Mouse (Mus musculus): ENCODE data around the gene Rexo4. TPM values are rescaled to one million over a fixed set of nuclear protein-coding genes. Genes with fewer than 3 reads are reported as not detected.

Gene Rexo4
- polyA plus RNA-seq, 1 experiment from 2014 or later: 55.9 TPM

DNA sequence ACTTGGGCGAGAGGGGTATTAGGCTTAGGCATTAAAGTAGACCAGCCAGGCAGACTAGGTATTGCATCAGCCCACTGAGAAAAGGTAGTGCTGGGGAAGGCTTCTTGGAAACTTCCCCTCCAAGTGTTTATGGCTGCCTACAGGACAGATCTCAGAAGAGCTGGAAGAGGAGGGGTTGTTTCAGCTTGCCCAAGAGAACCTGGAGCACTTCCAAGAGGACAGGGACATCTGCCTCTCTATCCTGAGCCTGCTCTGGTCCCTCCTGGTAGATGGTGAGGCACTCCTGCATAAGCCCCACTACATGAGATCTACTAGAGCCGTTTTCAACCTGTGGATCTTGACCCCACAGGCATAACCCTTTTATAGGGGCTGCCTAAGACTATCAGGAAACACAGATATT lies 13.8 kb downstream of the Rexo4 start:
- no peak for DNase-seq (ENCODE audit: low spot score)

DNA sequence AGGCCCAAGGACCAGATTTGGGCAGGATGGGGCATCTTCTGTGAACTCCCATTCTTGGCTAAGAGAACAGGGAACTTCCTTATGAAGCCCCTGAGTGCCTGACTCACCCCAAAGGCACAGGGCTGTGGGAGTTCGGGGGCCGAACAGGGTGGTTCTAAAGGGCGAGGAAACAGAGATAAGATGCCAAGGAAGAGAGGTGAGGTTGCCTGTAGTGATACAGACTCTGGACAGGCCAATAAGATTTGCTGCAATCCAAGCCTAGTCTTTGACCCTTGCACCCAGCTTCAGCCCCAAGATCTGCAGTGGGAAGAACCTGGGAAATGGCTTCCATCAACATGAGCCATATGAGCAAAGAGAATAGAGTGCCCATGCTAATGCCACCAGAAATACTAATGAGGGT lies 20.9 kb downstream of the Rexo4 start:
- no peak for DNase-seq (ENCODE audit: low spot score)

DNA sequence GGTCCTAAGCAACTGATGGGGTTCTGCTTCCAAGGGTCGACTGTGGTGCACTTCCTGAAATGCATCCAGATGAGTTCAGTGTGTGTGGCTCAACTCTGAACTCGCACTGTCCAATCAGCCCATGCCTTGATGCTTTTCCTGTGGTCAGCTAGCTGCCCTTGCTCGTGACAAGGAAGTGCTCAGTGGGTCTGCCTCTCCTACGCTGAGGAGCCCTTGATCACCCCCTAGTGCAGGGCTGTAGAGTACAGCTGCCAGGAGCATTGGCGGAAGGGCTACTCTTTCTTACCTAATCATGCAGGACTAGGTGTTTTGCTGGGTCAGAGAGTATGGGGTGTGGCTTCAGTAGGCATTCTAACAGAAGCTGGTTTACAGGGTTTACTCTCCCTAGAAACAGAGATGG lies 22.6 kb downstream of the Rexo4 start:
- DNase-seq (ENCODE audit: low spot score): no peak

DNA sequence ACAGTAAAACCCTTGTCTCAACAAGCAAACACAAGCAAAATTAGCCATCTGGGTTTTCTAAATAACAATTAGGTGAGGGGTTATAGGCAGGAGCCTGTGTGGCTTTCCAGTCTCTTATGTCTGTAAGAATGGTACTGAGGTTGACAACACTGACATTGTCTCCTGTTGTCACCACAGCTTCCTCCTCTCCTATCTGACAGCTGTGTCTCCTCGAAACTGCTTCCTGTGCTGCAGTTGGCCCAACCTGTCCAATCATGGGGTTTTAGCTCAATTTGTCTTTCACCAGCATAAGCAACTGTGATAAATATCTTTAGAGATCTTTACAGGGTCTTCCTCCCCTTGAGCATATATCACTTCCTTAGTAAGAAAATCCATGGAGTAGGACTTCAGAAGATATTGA lies 27.8 kb downstream of the Rexo4 start:
- DNase-seq (ENCODE audit: low spot score): peak; percentile 81

DNA sequence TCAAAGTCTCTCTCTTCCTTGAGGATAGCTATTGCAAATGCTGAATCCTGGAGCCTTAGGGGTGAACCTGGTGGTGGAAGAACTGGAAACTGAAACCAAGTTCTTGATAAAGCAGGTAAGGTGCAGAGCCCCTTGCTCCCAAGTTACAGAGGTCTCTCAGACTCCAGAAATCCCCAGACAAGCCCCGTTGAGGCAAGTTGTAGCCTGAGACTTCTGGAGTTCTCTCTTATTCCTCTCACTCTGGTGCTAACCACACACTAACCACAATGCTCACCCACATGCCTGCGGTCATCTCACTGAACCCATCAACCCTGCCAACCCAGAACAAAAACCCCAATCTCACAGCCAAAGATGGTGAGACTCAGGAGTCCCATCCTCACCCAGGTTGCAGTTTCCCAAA lies 28.9 kb downstream of the Rexo4 start:
- peak; percentile 23 for DNase-seq (ENCODE audit: low spot score)

GRCm38 (mm10) chr2:26933304-26934055 lies 30.7 kb downstream of the Rexo4 start, which contains the start of the genes Surf4 and Stkld1:
Gene Surf4 (minus strand): TSS chr2:26933928.
Gene Stkld1 (plus strand): TSS chr2:26934047.
- peak; percentile 96 for DNase-seq (ENCODE audit: low spot score)

GRCm38 (mm10) chr2:26932473-26933303 lies 31.5 kb downstream of the Rexo4 start:
- peak; percentile 40 for DNase-seq (ENCODE audit: low spot score)

DNA sequence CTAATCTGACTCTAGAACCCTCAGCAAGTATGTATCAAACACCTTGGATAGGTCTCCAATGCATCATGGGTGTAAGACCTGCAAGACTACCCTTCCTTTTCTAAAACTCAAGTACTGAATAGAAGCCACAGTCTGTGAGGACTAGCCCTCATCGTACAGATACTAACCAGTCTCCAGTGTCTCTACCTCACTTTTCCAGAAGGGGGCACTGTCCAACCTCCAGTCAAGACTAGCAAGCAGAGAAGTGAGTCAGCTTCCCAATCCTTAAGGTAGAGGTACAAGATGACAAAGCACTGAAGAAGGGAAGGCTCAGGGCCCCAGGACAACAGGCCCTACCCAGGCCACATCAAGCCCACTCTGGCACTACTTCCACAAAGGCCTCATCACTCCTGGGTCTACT lies 33.8 kb downstream of the Rexo4 start:
- DNase-seq (ENCODE audit: low spot score): peak; percentile 80

DNA sequence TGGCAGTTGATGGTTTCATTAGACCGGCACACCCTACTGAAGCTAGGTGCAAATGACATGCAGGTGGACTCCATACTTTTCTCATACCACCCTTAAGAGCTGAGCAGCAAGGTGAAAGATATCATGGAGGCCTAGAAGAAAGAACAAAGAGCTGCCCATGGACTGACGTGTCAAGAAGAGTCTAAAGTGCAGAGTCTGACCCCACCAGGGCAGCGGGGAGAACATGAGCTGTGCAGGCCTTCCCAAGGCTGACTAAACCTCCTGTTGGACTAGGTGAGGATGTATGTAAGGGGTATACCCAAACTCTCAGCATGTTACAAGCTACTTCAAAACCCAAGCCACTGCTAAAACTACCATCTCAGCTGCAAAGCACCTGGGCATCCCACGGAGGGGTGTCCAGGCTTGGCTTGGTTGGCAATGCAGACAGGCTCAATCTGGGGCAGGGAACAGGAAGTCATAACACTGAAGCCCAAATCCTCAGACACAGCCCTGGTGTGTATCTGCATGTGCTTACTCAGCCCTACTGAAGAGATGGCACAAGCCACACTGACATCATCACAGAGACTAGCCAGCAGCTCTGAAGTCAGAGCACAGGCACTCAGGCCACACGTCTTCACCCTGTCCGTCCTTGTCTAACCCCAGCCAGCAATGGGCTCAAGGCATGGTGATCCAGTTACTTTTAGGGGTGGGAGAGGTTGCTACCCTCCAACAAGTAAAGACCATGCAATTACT lies 36.3 kb downstream of the Rexo4 start:
- DNase-seq (ENCODE audit: low spot score): no peak

DNA sequence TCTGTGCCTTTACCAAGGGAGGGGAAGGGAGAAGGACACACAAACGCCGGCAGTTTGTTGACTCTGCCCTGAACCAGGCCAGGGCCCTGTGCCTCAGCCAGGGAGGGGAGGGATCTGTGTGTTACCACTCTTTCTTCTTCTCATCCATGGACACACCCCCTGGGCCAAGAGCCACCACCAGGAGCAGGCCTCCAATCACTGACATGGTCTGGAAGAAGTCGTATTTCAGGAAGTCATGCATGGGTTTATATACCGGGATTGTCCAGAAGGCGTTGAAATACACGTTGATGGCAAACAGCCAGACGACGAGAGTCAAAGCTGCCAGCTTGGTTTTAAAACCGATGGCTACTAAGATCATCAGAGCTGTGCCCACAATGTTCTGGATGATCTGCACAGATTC lies 42.4 kb downstream of the Rexo4 start:
- DNase-seq (ENCODE audit: low spot score): no peak

DNA sequence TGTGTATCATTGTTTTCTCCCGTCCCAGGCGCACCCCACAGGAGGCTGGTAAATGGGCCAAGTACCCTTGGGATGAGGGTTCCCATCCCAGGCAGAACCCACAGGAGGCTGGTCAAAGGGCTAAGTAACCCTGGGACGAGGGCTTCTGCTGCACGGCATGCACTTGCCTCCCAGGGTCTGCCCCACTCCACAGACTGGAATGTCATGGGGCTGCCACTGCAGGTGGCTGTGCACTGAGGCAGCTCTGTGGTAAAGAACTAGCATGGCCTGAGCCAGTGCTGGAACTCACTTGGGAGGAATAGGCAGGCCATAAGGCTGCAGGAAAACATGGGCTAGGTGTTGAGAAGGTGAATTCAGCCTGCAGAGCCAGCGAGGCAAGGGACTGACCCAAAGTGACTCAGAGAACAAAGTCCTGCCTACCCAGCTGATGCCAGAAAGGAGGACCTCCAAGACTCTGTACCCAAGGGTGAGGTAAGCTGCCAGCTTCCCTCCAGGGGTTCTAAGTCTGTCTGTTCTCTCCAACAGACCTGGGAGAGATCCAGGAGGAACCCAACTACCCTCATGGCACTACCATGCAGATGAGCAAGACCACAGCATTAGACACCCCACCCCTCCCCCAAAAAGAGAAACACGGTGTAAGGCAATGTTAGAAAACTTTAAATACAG lies 43.9 kb downstream of the Rexo4 start:
- no peak for DNase-seq (ENCODE audit: low spot score)

DNA sequence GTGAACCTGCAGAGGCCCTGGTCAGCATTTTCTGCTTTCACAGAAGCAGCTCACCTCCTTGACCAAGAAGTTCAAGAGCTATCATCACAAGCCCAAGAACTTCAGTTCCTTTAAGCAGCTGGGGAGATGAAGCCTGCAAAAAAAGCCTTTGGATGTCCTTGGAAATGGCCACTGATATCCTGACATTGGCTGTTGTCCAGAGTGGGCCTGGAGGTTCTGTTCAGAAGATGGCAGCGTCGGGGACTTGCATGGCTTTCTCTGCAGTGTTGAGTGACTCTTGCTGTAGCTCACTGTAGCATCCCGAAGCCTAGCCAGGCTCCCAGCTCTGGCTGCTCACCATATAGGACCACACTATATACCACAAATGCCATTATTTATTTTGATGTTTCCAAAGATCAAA lies 44.5 kb downstream of the Rexo4 start:
- DNase-seq (ENCODE audit: low spot score): no peak

DNA sequence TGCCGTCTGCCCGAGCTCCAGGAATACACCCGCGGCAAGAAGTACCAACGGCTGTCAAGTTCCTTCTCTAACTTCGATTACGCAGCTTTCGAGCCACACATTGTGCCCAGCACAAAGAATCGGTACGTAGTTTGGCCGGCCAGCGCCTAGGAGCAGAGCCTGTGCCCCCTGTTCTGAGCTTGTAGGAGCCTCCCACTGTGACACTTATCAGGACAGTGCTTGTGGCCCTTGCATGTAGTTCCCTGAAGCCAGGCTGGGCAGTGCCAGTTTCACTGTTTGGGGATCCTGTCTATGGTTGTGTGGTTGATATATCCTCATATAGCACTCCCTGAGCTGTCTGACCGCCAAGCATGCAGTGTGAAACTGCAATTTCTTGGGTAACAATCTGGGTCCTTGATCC lies 47.4 kb downstream of the Rexo4 start:
- DNase-seq (ENCODE audit: low spot score): peak; percentile 16

DNA sequence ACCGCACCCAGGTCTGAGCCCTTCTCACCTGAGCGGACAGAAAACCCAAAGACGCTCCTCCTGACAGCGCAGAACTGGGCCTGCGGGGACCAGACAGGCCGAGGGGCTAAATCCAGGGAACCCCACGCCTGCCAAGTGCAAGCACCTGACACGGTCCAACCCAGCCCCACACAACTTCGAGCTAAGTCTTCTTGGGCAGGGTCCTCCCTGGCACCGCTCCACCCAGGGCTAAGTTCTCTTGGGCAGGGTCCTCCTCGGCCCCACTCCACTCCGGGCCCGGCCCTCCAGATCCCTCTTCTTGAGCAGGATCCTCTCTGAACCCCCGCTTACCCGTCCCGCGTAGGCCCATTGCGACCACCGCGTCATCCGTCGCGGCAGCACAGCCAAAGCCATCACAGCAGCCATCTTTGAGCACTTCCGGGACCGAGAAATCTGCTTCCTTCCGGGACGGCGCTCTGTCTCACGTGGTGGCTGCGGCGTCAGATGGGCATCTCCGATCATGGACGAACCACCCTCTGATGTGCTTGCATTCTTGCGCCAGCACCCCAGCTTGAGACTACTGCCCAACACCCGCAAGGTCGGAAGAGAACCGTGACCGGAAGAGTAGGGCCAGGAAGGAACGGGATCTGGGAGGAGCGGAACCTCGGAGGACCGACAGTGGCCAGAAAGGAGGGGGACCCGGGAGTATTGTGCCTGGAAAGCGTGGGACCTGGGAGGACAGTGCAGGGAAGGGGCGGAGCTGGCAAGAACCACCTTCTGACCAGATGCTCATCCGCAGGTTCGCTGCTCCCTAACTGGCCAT lies 48.1 kb downstream of the Rexo4 start, which contains the start of the genes Surf2 and Surf1:
Gene Surf2 (plus strand): TSS at position 441 of the 802 bp plus-strand sequence.
Gene Surf1 (minus strand): TSS at position 604 of the 802 bp plus-strand sequence.
- peak; percentile 83 for DNase-seq (ENCODE audit: low spot score)

DNA sequence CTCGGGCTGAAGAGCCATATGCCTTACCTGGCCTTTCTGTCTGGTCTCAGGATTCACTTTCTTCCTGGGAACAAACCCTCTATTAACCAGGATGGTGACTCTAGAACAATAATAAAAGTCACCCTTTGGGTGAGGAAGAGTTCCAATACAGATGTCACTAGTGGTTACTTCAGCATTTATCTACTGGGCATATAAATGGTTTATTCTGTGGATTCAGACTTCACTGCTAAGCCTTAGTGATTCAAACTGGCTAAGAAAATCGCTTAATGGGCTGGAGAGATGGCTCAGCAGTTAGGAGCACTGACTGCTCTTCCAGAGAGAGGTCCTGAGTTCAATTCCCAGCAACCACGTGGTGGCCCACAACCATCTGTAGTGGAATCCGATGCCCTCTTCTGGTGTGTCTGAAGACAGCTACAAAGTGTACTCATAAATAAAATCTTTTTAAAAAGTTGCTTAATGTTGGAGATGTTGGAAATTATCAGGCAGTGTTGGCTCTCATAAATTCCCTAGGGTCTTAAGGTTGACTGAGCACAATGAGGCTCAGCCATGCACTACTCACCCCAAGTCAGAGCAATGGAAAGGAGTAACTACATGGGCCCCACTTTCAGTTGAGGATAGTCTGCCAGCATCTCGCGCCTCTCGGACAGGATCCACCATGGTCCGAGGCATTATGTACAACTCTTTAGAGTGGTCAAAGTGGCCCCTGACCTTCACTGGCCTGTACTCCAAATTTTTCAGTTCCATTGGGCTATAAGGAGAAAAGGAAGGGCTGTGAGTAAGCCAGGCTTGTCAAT lies 49.8 kb downstream of the Rexo4 start:
- DNase-seq (ENCODE audit: low spot score): no peak

DNA sequence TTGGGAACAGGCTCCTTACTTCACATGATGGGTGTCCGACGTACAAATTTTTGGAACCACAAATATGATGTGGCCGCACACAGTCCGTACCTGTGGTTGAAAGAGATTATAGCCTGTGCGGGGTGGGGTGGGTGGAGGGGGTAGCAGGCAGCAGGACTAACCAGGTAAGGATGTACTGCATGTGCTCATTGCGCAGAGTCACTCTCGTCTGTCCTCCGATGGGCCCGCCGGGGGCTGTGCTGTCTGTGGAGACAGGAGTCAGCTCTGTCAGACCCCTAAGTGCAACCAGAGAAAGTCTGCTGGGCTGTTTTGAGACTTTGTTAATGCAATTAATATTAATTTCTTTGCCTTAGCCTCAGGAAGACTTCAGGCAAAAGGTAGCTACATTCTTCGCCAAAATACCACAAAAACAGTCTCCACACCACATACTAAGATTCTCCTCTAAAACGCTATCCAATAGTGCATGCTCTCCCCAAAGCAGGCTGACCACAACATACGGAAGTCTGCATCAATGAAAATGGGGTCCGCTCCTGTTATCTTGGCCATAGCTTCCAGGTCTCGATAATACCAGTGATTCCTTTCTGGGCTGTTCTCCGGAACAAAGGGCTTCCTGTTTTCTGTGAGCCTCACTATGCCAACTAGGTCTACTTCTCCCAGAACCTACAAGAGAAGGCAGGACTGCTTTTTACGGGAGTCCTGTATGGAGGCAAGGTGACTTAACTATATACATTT lies 50.6 kb downstream of the Rexo4 start:
- DNase-seq (ENCODE audit: low spot score): no peak

- DNase-seq (ENCODE audit: low spot score): no peak
Observed at GRCm38 (mm10) chr2:26912253-26912770, 51.9 kb downstream of the Rexo4 start.

GRCm38 (mm10) chr2:26910994-26911765 lies 53.0 kb downstream of the Rexo4 start:
- DNase-seq (ENCODE audit: low spot score): peak; percentile 73

Measured in thymus, postnatal 0 days (tissue).